Mouse (Mus musculus): Measurements from ENCODE around the gene Trpv5. TPM values are rescaled to one million over a fixed set of nuclear protein-coding genes. Genes with fewer than 3 reads are reported as not detected.

Trpv5 gene
- polyA plus RNA-seq, 1 experiment, result not detected

DNA sequence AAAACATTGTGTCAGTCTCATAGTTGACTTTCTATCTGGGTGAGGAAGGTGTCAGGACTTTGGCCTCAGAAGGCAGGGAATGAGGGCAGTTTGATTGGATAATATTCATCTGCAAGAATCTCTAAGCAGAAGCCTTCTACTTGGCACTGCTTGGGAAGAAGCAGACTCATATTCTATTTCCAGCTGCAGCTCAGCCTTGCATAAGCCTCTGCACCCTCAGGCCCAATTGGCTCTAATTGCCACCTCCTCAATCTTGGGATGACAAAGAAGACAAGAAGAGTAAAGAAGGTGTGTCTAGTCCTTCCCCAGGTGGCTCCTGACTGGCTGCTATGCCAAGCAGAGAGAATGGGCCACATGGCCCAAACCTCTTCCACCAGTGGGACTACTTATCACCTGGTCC is 33.9 kb downstream of the Trpv5 start:
- H3K4me1 ChIP-seq (ENCODE audit: control insufficient read depth, insufficient read depth, low read length), result no peaks in the 10 kb centered on the region
- no peak overlapping the region for H3K27ac ChIP-seq (ENCODE audit: insufficient read depth, low read depth, low read length)
- TF ChIP-seq CTCF (IDR thresholded peaks at IDR 0.05; ENCODE audit: insufficient read depth, low read depth, low read length) (no peak), POLR2A (IDR thresholded peaks at IDR 0.05; ENCODE audit: insufficient read depth, low read depth, low read length) (no peak)
- no peak overlapping the region for H3K4me3 ChIP-seq (ENCODE audit: insufficient read depth, low read depth, low read length)

DNA sequence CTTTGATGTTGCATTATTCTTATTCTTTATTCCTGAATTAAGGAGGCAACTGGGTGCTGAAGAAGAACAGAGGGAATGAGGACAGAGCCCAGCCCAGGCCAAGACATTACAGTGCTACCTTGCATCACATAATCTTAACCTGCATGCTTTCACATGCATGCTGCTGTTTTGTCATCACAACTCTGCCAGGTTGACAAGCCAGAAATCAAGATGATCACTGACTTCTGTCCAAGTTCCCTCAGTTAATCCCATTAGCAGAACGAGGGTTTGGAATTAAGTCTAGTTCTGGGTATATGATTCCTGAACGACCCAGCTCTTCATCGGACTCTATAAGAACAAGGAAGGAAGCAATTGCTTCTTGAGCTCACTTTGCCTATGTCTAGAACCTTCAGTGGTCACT is 34.3 kb downstream of the Trpv5 start:
- WGBS, result 81% methylated on average over 3 of the region's 3 CpGs
- Histone ChIP-seq H3K27ac (ENCODE audit: insufficient read depth, low read depth, low read length) (no peak overlapping the region), H3K4me3 (ENCODE audit: insufficient read depth, low read depth, low read length) (no peak overlapping the region), H3K4me1 (ENCODE audit: control insufficient read depth, insufficient read depth, low read length) (no peaks in the 10 kb centered on the region)
- TF ChIP-seq CTCF (IDR thresholded peaks at IDR 0.05; ENCODE audit: insufficient read depth, low read depth, low read length) (no peak), POLR2A (IDR thresholded peaks at IDR 0.05; ENCODE audit: insufficient read depth, low read depth, low read length) (no peak)

DNA sequence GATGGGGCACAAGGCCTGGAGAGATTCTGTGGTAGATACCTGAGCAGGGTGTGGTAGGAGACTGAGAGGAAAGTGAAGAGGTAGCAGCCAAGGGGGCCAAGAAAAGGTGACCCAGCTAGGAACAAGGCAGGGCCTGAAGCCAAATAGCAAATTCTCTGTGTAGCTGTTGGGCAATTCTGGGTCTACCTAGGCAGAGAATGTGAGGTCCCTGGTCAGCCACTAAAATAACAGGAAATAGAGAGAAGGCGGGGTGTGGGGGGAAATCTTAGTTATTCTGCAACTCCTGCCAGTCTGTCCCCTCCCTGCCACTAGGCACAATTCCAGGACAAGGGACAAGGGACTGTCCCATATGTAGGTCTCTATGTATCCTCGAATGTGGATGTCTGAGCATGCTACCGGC is 37.3 kb downstream of the Trpv5 start:
- Histone ChIP-seq H3K27ac (ENCODE audit: insufficient read depth, low read depth, low read length) (no peak overlapping the region), H3K4me1 (ENCODE audit: control insufficient read depth, insufficient read depth, low read length) (no peaks in the 10 kb centered on the region), H3K4me3 (ENCODE audit: insufficient read depth, low read depth, low read length) (no peak overlapping the region)
- TF ChIP-seq CTCF (IDR thresholded peaks at IDR 0.05; ENCODE audit: insufficient read depth, low read depth, low read length) (no peak), POLR2A (IDR thresholded peaks at IDR 0.05; ENCODE audit: insufficient read depth, low read depth, low read length) (no peak)
- WGBS, result 88% methylated on average over 3 of the region's 3 CpGs

DNA sequence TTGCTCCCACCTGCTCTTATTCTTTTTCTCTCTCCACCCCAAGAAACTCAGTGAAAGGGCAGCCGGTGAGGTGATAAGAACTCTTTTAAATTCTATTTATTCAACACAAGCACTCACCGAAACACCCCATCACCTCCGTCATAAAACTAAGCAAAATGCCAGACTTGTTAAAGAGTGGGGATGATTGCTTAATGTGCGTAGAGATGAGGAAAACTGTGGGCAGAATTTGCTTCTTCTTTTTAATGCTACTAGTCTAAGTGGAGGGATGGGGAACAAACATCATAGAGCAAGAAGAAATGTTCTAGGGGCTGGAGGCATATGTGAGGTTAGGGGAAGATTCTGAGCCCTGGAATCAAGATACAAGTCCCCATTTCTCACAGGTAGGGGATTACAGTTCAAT is 37.8 kb downstream of the Trpv5 start:
- no peak overlapping the region for H3K4me3 ChIP-seq (ENCODE audit: insufficient read depth, low read depth, low read length)
- H3K4me1 ChIP-seq (ENCODE audit: control insufficient read depth, insufficient read depth, low read length), result no peaks in the 10 kb centered on the region
- 90% methylated on average over 4 of the region's 4 CpGs for WGBS
- TF ChIP-seq POLR2A (IDR thresholded peaks at IDR 0.05; ENCODE audit: insufficient read depth, low read depth, low read length) (no peak), CTCF (IDR thresholded peaks at IDR 0.05; ENCODE audit: insufficient read depth, low read depth, low read length) (no peak)
- H3K27ac ChIP-seq (ENCODE audit: insufficient read depth, low read depth, low read length), result no peak overlapping the region

DNA sequence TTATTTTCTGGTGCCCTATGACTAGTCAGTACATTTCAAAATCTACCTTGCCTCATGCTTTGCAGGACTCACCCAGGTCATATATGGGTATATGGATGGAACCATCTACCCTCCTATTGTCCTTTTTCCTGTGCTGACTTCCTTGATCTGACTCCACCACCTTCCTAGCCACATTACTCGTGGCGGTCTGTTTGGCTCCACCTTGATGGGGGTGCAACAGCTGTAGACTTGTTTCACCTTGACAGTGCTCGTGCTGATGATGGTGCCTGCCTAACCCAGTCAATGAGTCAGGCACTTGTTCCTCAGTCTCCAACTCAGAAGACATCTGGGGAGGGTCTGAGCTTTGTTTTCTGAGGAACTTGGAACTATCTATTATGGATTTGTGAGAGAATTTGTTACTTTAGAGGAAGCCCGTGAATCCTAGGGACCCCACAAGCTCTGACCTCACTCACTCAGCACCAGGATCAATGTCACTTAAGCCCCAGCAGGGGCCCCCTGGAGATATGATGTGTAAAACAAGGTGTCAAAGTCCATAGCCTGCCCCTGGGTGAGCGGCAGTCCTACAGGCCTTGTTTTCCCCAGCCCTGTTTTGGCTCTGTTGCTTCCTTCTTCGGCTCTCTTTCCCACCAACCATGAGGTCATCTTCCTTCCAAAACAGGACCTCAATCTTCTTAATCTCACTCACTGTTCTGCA is 39.2 kb downstream of the Trpv5 start:
- WGBS, result 86% methylated on average over 6 of the region's 6 CpGs
- no peaks in the 10 kb centered on the region for H3K4me1 ChIP-seq (ENCODE audit: control insufficient read depth, insufficient read depth, low read length)
- H3K4me3 ChIP-seq (ENCODE audit: insufficient read depth, low read depth, low read length), result no peak overlapping the region
- H3K27ac ChIP-seq (ENCODE audit: insufficient read depth, low read depth, low read length), result no peak overlapping the region
- TF ChIP-seq CTCF (IDR thresholded peaks at IDR 0.05; ENCODE audit: insufficient read depth, low read depth, low read length) (no peak), POLR2A (IDR thresholded peaks at IDR 0.05; ENCODE audit: insufficient read depth, low read depth, low read length) (no peak)

DNA sequence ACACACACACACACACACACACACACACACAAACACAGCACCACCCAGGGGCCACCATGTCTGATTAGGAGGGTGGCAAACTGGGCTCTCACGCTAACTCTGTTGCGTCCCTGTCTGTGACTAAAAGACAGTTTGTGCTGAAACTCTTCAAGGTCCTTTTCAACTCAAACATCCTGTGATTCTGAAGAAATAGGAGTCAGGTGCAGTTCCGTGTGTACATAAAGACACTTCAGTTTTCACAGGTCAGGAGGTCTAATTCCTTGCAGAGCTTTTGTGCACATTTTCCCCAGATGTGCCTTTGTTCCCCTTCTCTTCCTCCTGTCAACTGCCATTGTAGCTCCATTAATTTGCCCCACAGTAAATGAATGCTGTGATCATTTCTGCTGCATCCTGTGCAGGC is 40.1 kb downstream of the Trpv5 start:
- TF ChIP-seq POLR2A (IDR thresholded peaks at IDR 0.05; ENCODE audit: insufficient read depth, low read depth, low read length) (no peak), CTCF (IDR thresholded peaks at IDR 0.05; ENCODE audit: insufficient read depth, low read depth, low read length) (no peak)
- H3K27ac ChIP-seq (ENCODE audit: insufficient read depth, low read depth, low read length), result no peak overlapping the region
- WGBS, result 81% methylated on average over 3 of the region's 3 CpGs
- no peak overlapping the region for H3K4me3 ChIP-seq (ENCODE audit: insufficient read depth, low read depth, low read length)
- H3K4me1 ChIP-seq (ENCODE audit: control insufficient read depth, insufficient read depth, low read length), result peaks cover 7% of the 10 kb centered on the region

DNA sequence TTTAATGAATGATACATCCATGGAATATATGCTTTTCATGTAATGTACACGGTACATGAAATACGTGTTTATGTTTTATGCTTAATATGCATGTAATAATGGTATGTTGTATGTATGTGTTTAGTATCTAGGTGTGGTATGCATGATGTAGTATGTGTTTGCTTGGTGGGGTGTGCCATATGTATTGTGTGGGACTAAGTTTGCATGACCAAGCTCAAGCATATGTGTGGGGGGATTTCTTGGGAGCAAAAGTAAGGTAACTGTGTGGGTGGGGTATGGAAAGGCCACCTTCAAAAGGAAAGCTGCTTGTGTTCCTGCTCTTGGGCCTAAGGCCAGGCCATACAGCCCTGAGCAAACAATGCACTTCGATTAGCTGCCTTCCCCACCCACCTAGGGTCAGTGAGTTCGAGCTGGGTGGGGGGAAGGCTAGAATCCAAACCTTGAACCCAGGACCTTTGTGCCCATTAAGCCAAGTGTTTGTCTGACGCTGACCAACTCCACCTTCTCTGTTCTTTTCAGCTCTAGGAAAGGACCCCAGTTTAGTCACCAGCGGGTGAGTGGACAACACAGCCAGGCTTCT is 42.6 kb downstream of the Trpv5 start:
- Histone ChIP-seq H3K4me1 (ENCODE audit: control insufficient read depth, insufficient read depth, low read length) (peaks cover 7% of the 10 kb centered on the region), H3K27ac (ENCODE audit: insufficient read depth, low read depth, low read length) (no peak overlapping the region), H3K4me3 (ENCODE audit: insufficient read depth, low read depth, low read length) (no peak overlapping the region)
- WGBS, result 83% methylated on average over 6 of the region's 6 CpGs
- TF ChIP-seq POLR2A (IDR thresholded peaks at IDR 0.05; ENCODE audit: insufficient read depth, low read depth, low read length) (no peak), CTCF (IDR thresholded peaks at IDR 0.05; ENCODE audit: insufficient read depth, low read depth, low read length) (no peak)

DNA sequence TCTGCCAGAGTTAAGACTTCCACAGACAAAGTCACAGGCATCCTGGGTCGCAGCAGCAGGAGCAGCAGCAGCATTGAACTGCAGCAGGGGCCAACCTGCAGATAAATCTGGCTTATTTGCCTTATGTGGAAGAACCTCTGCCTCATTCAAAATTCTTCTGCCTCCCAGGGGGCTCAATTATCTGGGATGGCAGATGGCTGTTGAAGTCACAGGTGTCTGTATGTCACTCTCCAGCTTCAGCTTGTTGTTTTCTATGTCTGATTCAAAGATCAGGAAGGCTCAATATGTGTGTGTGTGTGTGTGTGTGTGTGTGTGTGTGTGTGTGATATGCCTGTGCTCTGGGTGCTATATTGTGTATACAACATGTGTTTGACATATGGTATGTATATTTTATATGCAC is 43.2 kb downstream of the Trpv5 start:
- TF ChIP-seq POLR2A (IDR thresholded peaks at IDR 0.05; ENCODE audit: insufficient read depth, low read depth, low read length) (no peak), CTCF (IDR thresholded peaks at IDR 0.05; ENCODE audit: insufficient read depth, low read depth, low read length) (no peak)
- Histone ChIP-seq H3K4me1 (ENCODE audit: control insufficient read depth, insufficient read depth, low read length) (peaks cover 7% of the 10 kb centered on the region), H3K27ac (ENCODE audit: insufficient read depth, low read depth, low read length) (no peak overlapping the region), H3K4me3 (ENCODE audit: insufficient read depth, low read depth, low read length) (no peak overlapping the region)
- 44% methylated on average over 1 of the region's 1 CpGs for WGBS

DNA sequence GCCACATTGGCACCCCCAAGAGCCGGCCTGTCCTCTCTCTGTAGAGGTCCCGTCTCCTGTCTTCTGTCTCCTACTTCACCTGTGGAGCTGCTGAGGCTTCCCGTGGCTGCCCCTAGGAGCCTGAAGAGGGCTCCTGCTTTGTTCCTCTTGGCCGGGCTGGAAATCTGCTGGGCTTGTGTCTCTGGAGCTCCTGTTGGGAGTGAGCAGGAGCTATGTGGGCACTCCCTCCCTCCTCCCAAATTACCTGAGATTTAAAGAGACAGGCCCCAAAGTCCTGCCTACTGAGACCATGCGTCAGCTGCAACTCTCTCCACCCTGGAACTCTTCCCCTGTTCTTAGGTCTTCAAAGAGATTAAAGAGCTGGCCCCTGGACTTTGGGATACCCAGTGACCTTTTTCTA is 44.4 kb downstream of the Trpv5 start, which contains the start of gene Trpv6:
Trpv6 (minus strand) TSS at position 228 of the 400 bp plus-strand sequence.
- WGBS, result 33% methylated on average over 5 of the region's 5 CpGs
- Histone ChIP-seq H3K4me1 (ENCODE audit: control insufficient read depth, insufficient read depth, low read length) (peaks cover 7% of the 10 kb centered on the region), H3K27ac (ENCODE audit: insufficient read depth, low read depth, low read length) (no peak within 1 kb of the TSS), H3K4me3 (ENCODE audit: insufficient read depth, low read depth, low read length) (no peak within 1 kb of the TSS)
- TF ChIP-seq POLR2A (IDR thresholded peaks at IDR 0.05; ENCODE audit: insufficient read depth, low read depth, low read length) (no peak), CTCF (IDR thresholded peaks at IDR 0.05; ENCODE audit: insufficient read depth, low read depth, low read length) (no peak)

All from olfactory bulb, adult 2 months (tissue).